Mouse (Mus musculus): Measurements from ENCODE around the gene Jpt1. TPM values are rescaled to one million over a fixed set of nuclear protein-coding genes. Genes with fewer than 3 reads are reported as not detected.
"Not testable (repeated sequence)": the region's sequence is repeated elsewhere in the genome, so short reads cannot be mapped to it uniquely, and the experiment has no call there.

Jpt1 gene
- total RNA-seq, 2 experiments from 2014 or later, result 124 to 143 TPM

GRCm38 (mm10) chr11:115481553-115482259 lies 32.5 kb downstream of the Jpt1 start:
- intact Hi-C loops (cut with DNase I), result loop anchor here (5.0 kb wide), 2 partner anchors 131 to 241 kb away; partner anchors contain the start of gene Mif4gd

GRCm38 (mm10) chr11:115478296-115478938 lies 35.8 kb downstream of the Jpt1 start:
- DNase-seq, result no peak
- intact Hi-C loops (cut with DNase I), result no loop called here

More at GRCm38 (mm10) chr11:115481553-115482259, 32.5 kb downstream of the Jpt1 start:
- DNase-seq, result no peak

GRCm38 (mm10) chr11:115477388-115477787 lies 36.8 kb downstream of the Jpt1 start:
- intact Hi-C loops (cut with DNase I); DNase-seq: not testable (repeated sequence)

- intact Hi-C loops (cut with DNase I); DNase-seq: not testable (repeated sequence)
Measured at GRCm38 (mm10) chr11:115476630-115477029, 37.6 kb downstream of the Jpt1 start.

GRCm38 (mm10) chr11:115475758-115476237 lies 38.4 kb downstream of the Jpt1 start:
- intact Hi-C loops (cut with DNase I), result no loop called here
- no peak for DNase-seq

- intact Hi-C loops (cut with DNase I), result no loop called here
- DNase-seq, result peak; percentile 95 to 96
Measured at GRCm38 (mm10) chr11:115475025-115475757, 39.0 kb downstream of the Jpt1 start, which contains the start of gene Armc7. Gene Armc7, plus strand, starts transcription at chr11:115475667.

GRCm38 (mm10) chr11:115473626-115474275 lies 40.4 kb downstream of the Jpt1 start:
- DNase-seq, result peak; percentile 94 to 99
- intact Hi-C loops (cut with DNase I), result loop anchor here (1.0 kb wide), 2 partner anchors 45 to 115 kb away; no protein-coding TSS in a partner anchor

- no peak for DNase-seq
- intact Hi-C loops (cut with DNase I), result no loop called here
Measured at GRCm38 (mm10) chr11:115472183-115472582, 42.0 kb downstream of the Jpt1 start.

- intact Hi-C loops (cut with DNase I), result loop anchor here (10.0 kb wide), 1 partner anchor 262 kb away; no protein-coding TSS in a partner anchor
- no peak for DNase-seq
Measured at GRCm38 (mm10) chr11:115467217-115467618, 47.0 kb downstream of the Jpt1 start.

- intact Hi-C loops (cut with DNase I), result loop anchor here (10.0 kb wide), 1 partner anchor 260 kb away; no protein-coding TSS in a partner anchor
- DNase-seq, result no peak
Measured at GRCm38 (mm10) chr11:115464851-115465250, 49.3 kb downstream of the Jpt1 start.

- no peak for DNase-seq
- intact Hi-C loops (cut with DNase I), result loop anchor here (10.0 kb wide), 1 partner anchor 259 kb away; no protein-coding TSS in a partner anchor
Measured at GRCm38 (mm10) chr11:115463397-115463796, 50.8 kb downstream of the Jpt1 start.

GRCm38 (mm10) chr11:115462243-115462891 lies 51.8 kb downstream of the Jpt1 start, which contains the start of gene Slc16a5:
Gene Slc16a5, plus strand, starts transcription at chr11:115462474.
- no peak for DNase-seq
- intact Hi-C loops (cut with DNase I), result loop anchor here (10.0 kb wide), 1 partner anchor 258 kb away; no protein-coding TSS in a partner anchor

GRCm38 (mm10) chr11:115461846-115462242 lies 52.3 kb downstream of the Jpt1 start:
- DNase-seq, result no peak
- intact Hi-C loops (cut with DNase I), result loop anchor here (10.0 kb wide), 1 partner anchor 257 kb away; no protein-coding TSS in a partner anchor

GRCm38 (mm10) chr11:115460976-115461375 lies 53.2 kb downstream of the Jpt1 start:
- intact Hi-C loops (cut with DNase I), result loop anchor here (10.0 kb wide), 1 partner anchor 256 kb away; no protein-coding TSS in a partner anchor
- no peak for DNase-seq

GRCm38 (mm10) chr11:115457405-115457804 lies 56.8 kb downstream of the Jpt1 start:
- intact Hi-C loops (cut with DNase I), result no loop called here
- DNase-seq, result no peak

- no peak for DNase-seq
- intact Hi-C loops (cut with DNase I), result no loop called here
Measured at GRCm38 (mm10) chr11:115456182-115456581, 58.0 kb downstream of the Jpt1 start.

GRCm38 (mm10) chr11:115455619-115456018 lies 58.6 kb downstream of the Jpt1 start:
- intact Hi-C loops (cut with DNase I), result no loop called here
- no peak for DNase-seq

- DNase-seq; intact Hi-C loops (cut with DNase I): not testable (repeated sequence)
Measured at GRCm38 (mm10) chr11:115454822-115455221, 59.4 kb downstream of the Jpt1 start.

GRCm38 (mm10) chr11:115453306-115453705 lies 60.9 kb downstream of the Jpt1 start:
- intact Hi-C loops (cut with DNase I), result no loop called here
- no peak for DNase-seq
